Mouse (Mus musculus) bone marrow macrophage, adult 2 months (primary cell): ENCODE data around the gene Ptprm.

Source experiments
- CTCF ChIP-seq: IDR thresholded peaks from 2 replicates; pipeline ENCODE4 v1.5.1; 2012; ENCODE audit warnings: low read depth, mild to moderate bottlenecking, low read length, moderate library complexity
- POLR2A ChIP-seq: IDR thresholded peaks from 2 replicates; pipeline ENCODE4 v1.6.1; 2012; ENCODE audit warnings: mild to moderate bottlenecking, low read depth, low read length, borderline replicate concordance

DNA sequence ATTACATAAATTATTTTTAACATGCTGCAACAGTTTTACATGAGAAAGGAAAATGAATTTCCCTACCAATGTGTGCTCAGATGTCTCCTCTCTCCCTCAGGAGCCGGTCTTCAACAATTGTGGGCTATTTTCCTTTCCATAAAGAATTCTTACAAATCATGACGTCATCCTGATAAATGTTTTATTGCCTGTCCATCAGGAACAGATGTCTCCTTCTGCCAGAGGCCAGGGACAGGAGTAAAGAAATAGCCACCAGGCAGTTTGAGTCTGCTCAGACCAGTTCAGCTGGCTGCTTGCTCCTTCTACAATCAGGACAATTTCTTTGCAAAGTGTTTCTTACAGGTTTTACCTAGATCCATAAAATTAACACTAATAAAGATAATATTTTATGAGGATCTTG, 357.4 kb downstream of the Ptprm start:
- TF ChIP-seq POLR2A (no peak), CTCF (no peak)
